Mouse (Mus musculus) lung, adult 2 months (tissue): ENCODE results near the gene Cyp2d22. TPM values are rescaled to one million over a fixed set of nuclear protein-coding genes. Genes with fewer than 3 reads are reported as not detected.
A peak's percentile ranks its signal among the peaks of the same experiment; 100 is the strongest.
"Not testable (repeated sequence)": the region's sequence is repeated elsewhere in the genome, so short reads cannot be mapped to it uniquely, and the experiment has no call there.

Experiments
- DNase-seq: peaks from one replicate; pipeline ENCODE4 v3.0.0; 2022
- H3K4me1 ChIP-seq: fragments of 200-500 bp; 2 replicates; pipeline ENCODE4 v1.6.1; 2011; ENCODE audit warnings: low read length; ENCODE audit not compliant: control insufficient read depth, insufficient read depth
- H3K4me3 ChIP-seq: fragments of 200-500 bp; replicated peaks from 2 replicates; pipeline ENCODE3; 2011; ENCODE audit warnings: low read depth, mild to moderate bottlenecking, control low read depth, low read length; ENCODE audit errors: extremely low read depth
- CTCF ChIP-seq: fragments of 200-500 bp; IDR thresholded peaks from 2 replicates; pipeline ENCODE4 v1.5.1; 2011; ENCODE audit warnings: mild to moderate bottlenecking, low read length, control low read depth; ENCODE audit not compliant: insufficient read depth
- POLR2A ChIP-seq: fragments of 200-500 bp; IDR thresholded peaks from 2 replicates; pipeline ENCODE4 v1.6.1; 2011; ENCODE audit warnings: low read depth, mild to moderate bottlenecking, control low read depth, low read length, borderline replicate concordance; ENCODE audit errors: extremely low read depth
- WGBS: fragments of 180-500 bp; shearing (Covaris S2); methylation state at CpG from one replicate; pipeline ENCODE4 v1.1.7; 2018; 5-methylcytosine and 5-hydroxymethylcytosine counted together
- polyA plus RNA-seq: library from polyadenylated mRNA; depleted of rRNA; stranded (reverse); fragments of >200 nt; gene quantifications from 2 replicates; pipeline ENCODE4 v1.2.3, GENCODE M21; 2012

Gene Cyp2d22
- polyA plus RNA-seq, 1 experiment, result 84.6 TPM

DNA sequence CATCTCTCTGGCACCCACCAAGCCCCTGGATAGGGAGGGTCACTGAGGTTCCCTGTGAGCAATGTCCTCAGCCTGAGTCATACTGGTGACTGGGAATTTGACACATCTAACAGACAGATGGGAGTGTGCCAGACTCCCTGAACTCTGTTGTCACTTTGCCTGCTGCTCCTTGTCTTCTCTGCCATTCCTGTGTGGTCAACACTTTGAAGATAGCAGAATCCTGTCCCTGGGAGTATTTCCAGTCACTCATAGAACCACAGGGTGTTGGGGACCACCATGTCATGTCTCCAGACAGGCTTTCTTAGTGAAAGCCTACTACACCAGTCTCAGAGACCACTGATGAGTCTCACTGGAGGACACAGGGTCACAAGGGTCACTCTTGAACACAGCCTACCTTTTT is 22.0 kb upstream of the Cyp2d22 start:
- H3K4me3 ChIP-seq, result no peak overlapping the region
- no peaks in the 10 kb centered on the region for H3K4me1 ChIP-seq
- no peak for DNase-seq
- TF ChIP-seq POLR2A (no peak), CTCF (no peak)

- no peak for DNase-seq
- TF ChIP-seq CTCF, result no peak
These were observed 21.5 kb upstream of the Cyp2d22 start for GRCm38 (mm10) chr15:82401516-82401915.

DNA sequence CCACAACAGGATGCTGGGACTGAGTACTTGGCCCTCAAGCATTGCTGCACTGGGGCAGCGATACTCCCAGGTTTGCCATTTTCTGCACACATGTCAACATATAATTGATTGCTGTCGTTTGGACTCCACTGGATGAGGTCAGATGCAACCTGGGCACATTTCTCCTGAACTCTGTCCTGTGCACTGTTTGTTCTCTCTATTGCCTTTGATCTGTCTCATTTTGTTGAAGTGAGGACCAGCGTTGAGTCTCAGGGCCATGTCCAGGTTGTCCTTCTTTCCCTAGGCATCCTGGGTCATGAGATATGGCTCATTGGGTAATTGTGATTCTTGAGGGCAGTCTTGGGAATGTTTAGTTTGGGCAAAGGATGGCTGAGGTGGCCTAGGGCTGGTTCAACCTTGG is 15.9 kb upstream of the Cyp2d22 start:
- DNase-seq, H3K4me3 ChIP-seq, H3K4me1 ChIP-seq: not testable (repeated sequence)
- WGBS, result 81% methylated on average over 3 of the region's 3 CpGs

More at GRCm38 (mm10) chr15:82401516-82401915, 21.5 kb upstream of the Cyp2d22 start:
- 74% methylated on average over 2 of the region's 2 CpGs for whole genome bisulfite sequencing
- Histone ChIP-seq H3K4me1 (no peaks in the 10 kb centered on the region), H3K4me3 (no peak overlapping the region)

DNA sequence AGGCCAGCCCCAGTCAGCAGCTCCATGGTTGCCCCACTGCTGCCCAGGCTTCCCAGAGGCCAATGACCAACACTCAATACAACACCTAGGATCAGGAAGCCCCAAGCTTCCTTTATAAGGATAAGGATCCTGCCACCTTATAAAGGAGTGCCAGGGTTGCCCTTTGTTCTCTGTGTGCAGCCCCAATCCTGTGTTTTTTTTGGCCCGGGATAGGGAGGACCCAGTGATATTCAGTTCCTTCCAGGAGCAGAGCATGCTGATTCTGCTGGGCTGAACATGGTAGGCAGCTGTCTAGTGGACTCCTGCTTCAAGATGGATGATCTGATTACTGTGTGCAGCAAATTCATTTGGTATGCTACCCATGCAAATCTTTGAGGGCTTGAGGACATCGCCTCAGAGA is 13.9 kb upstream of the Cyp2d22 start, which contains the start of gene Cyp2d11:
Gene Cyp2d11 (minus strand): TSS at position 101 of the 400 bp plus-strand sequence.
- WGBS, result 86% methylated on average over 2 of the region's 2 CpGs
- not testable (repeated sequence) for DNase-seq, H3K4me3 ChIP-seq, H3K4me1 ChIP-seq

- H3K4me3 ChIP-seq, H3K4me1 ChIP-seq, DNase-seq: not testable (repeated sequence)
- 94% methylated on average over 10 of the region's 10 CpGs for WGBS
These were observed 9.9 kb upstream of the Cyp2d22 start for GRCm38 (mm10) chr15:82389916-82390315.

- WGBS, result 94% methylated on average over 2 of the region's 2 CpGs
- no peak overlapping the region for H3K4me3 ChIP-seq
- H3K4me1 ChIP-seq, result no peaks in the 10 kb centered on the region; the same call in 1 of the 2 replicates
- TF ChIP-seq POLR2A, result no peak
- no peak for TF ChIP-seq CTCF
- DNase-seq, result no peak
These were observed 5.7 kb upstream of the Cyp2d22 start for GRCm38 (mm10) chr15:82385729-82386128.

DNA sequence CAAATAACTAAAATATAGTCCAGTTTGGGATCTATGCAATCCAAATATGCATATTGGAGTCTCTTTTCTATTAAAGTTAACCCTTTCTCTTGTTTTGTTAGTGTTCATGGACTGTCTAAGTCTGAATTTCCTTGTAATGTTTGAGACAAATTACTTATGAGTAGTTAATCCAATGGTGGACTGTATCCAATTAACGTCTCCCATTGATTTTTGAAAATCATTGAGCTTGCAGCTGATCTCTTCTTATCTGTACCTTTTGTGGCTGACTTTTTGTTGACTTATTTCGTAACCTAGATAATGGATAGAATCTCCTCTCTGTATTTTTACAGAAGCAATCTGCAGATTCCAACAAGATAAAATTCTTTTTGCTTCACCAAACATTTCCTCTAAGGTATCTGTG is 2.4 kb upstream of the Cyp2d22 start:
- Histone ChIP-seq H3K4me1 (peaks cover 7% of the 10 kb centered on the region), H3K4me3 (no peak overlapping the region)
- WGBS, result 88% methylated on average over 2 of the region's 2 CpGs
- TF ChIP-seq POLR2A (no peak), CTCF (no peak)
- DNase-seq, result no peak

DNA sequence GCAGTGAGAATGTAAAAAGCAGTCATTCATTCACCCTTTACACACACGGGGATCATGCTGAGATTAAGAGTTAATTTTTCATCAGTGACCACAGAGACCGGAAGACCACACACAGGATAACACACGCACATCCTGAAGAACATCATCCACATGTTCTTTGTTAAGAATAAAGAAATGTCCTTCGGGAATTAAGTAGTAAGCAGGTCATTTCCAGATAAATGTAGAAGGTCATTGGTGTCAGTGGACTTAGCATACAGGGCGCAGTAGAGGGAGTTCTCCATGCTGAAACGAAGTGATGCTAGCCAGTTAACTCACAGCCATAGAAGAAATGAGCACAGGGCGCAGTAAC is 628 bp upstream of the Cyp2d22 start:
- TF ChIP-seq CTCF (no peak), POLR2A (no peak)
- peak overlapping the region; percentile 64 for H3K4me3 ChIP-seq
- H3K4me1 ChIP-seq, result peaks cover 15% of the 10 kb centered on the region
- no peak for DNase-seq
- 29% methylated on average over 7 of the region's 7 CpGs for WGBS

DNA sequence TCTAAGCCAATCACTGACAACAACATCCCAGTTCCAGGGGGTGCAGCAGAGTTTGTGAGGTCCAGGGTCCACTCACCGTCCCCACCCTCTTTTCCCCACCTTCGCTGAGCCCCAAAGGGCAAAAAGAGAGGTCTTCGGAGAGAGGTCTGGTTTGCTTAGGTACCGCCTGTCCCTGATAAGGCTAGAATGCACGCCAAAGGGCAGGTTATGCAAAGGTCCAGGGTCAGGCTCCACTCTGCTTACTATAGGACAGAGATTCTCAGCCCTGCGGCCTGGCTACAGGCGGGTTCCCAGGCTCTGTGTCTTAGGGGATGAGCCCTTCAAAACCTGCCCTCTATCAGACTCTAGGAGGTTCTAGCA is 569 bp downstream of the Cyp2d22 start:
- peaks cover 15% of the 10 kb centered on the region for H3K4me1 ChIP-seq
- TF ChIP-seq POLR2A, result no peak
- no peak for TF ChIP-seq CTCF
- WGBS, result 26% methylated on average over 7 of the region's 7 CpGs
- H3K4me3 ChIP-seq, result peak overlapping the region; percentile 64
- no peak for DNase-seq

DNA sequence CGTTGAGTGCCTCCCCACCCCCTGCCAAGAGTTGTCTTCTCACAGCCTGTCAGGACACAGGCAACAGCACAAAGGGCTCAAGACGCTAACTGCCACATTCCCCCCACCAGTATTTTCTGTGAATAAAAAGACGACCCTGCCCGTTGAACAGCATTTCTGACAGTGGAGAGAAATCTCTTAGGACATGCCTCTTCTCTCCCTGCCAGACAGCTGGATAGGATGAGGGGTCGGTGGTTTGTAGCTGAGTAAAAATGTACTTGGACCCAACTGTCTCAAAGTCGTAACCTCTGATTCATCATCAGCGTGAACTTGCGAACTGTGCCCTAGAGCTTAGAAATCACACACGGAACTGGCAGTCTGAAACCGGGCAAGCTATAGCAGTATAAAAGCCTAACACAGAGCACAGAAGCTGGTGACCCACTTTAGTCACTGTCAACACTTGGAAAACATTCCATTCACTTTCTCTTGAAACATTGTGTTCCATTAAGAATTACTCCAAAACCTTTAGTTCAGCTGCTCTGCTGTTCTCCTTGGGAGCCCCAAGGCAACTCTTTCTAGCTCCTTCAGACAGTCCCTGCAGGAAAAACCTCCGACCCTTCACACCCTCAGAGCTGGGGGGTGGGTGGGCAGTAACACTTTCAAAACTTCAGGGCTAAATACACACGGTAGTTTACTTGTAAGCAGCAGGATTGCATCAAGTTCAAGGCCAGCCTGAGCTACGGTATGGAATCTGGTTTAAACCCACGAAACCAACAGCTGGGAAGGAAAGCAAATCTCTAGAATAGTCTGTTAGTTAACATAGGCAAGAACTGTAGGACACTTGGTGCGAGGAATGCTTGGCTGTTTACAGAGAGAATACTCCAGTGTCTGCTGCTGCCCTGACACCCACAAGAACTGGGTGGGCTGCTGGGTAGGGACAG is 1.5 kb downstream of the Cyp2d22 start:
- DNase-seq, result no peak
- 36% methylated on average over 15 of the region's 15 CpGs for WGBS
- TF ChIP-seq CTCF (no peak), POLR2A (no peak)
- peaks cover 15% of the 10 kb centered on the region for H3K4me1 ChIP-seq
- peak overlapping the region; percentile 34 for H3K4me3 ChIP-seq

GRCm38 (mm10) chr15:82377701-82378100 is 2.4 kb downstream of the Cyp2d22 start:
- 59% methylated on average over 5 of the region's 5 CpGs for WGBS
- DNase-seq, result no peak
- H3K4me1 ChIP-seq, result peaks cover 15% of the 10 kb centered on the region
- H3K4me3 ChIP-seq, result no peak overlapping the region
- TF ChIP-seq POLR2A (no peak), CTCF (no peak)
